Mouse (Mus musculus): Measurements from ENCODE around the gene Zfp652. TPM values are rescaled to one million over a fixed set of nuclear protein-coding genes. Genes with fewer than 3 reads are reported as not detected.

Zfp652 gene
- total RNA-seq, 4 experiments from 2014 or later, result 47.8 to 49.7 (median 48.5) TPM

GRCm38 (mm10) chr11:95830411-95831275 lies 118.2 kb downstream of the Zfp652 start:
- no peak for DNase-seq (ENCODE audit: low spot score in 2 of 2)

DNA sequence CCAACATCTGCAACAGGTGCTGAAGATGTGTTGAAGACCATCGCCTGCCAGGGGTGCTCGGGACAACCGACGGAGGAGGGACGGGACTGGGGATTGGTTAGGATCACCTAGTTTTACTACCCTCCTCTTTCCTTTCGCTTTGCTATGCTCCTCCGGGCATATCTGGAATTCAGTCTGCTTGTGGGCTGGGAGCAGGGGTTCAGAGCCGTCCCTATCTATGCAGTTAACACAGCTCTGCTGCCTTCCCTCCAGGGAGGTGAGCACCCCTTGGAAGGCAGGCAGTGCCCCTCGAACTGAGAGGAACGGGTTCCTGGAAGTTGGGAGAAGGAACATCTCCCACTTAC lies 118.8 kb downstream of the Zfp652 start:
- no peak for DNase-seq (ENCODE audit: low spot score in 2 of 2)

- DNase-seq (ENCODE audit: low spot score in 2 of 2), result no peak
Measured at GRCm38 (mm10) chr11:95831641-95832040, 119.2 kb downstream of the Zfp652 start.

DNA sequence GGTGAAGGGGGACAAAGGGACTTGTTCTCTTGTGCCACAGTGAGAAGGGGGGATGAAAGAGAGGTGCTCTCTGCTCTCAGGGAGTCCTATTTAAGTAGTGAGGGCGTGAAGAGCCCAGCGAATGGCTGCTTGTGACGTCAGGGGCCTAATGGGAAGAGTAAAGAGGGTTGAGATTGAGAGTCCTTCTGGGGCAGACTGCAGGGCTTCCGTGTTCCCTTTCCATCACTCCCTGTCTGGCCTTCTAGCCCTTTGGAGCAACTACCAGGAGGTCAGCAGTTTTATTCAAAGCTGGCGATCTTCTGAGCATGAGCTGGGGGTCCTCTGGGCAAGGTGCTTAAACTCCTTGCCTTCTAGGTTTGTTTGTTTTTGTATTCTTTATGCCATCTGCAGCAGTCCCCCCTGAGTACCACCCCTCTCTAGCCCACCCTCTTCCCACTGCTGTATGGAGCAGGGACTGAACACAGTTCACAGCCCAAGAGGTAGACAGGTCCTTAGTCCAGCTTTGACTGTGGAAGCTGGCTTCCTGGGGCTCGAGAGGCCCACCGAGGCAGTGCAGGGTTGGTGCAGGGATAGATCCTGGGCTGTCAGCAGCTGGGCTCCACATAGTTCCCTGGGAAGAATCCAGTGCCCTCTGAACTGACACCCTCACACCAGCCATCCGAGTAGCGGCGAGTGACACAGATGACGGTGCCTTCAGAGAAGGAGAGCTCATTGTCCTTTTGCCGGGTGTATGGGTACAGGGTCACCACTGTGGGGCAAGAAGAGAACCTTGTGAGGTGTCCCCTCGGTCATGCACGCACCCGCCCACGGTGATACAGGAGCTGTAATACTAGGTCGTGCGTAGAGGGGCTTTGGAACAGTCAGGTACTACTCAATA lies 119.9 kb downstream of the Zfp652 start:
- no peak for DNase-seq (ENCODE audit: low spot score in 2 of 2)

DNA sequence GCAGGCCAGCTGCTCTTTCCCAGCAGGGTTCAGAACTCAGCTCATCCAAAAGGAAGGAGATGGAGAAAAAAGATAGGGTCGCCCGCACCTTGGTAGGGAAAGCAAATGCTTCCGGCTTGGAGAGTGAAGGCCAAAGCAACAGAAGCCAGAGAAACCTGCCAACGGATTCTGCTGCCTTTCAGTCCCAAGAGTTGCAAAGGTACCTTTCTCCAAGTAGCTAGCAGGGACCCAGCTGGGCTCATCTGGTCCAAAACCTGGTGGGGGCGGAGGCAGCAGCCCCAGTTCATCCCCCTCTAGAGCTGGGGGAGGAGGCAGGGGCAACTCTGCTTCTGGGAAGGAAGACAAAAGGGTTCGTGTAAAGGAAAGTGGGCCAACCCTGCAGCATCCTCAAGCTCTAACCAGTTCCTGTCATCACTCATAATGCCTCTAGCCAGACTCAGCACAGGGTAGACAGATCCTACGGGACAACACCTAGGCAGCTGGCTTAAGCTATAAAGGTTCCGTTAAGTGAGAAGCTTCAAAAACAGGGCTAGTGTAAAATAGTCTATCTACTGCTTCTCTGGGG lies 120.6 kb downstream of the Zfp652 start:
- DNase-seq (ENCODE audit: low spot score in 2 of 2), result no peak

DNA sequence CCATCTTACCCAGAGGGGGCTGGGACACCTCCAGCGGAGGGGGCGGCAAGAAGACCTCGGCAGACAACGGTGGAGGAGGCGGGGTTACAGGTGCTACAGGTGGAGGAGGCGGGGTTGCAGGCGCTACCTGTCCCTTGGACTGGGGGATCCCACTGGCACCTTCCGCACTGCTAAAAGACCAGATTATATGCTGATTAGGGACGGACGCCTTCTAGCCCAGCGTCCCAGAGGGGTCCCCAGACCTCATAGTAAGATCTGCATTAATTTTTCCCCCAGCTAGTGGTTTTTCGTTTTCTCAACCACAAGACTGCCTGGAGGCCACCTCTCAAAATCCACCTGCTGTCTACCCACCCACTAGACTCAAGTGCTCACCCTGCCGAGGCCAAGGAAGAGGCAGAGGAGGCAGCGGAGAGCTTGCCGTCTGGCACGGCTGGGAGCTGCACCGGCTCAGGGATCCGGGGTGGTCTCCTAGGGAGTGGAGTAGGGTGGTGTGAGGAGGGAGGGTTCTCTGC lies 121.2 kb downstream of the Zfp652 start:
- DNase-seq (ENCODE audit: low spot score in 2 of 2), result no peak

GRCm38 (mm10) chr11:95834143-95834667 lies 121.7 kb downstream of the Zfp652 start:
- no peak for DNase-seq (ENCODE audit: low spot score in 2 of 2)

DNA sequence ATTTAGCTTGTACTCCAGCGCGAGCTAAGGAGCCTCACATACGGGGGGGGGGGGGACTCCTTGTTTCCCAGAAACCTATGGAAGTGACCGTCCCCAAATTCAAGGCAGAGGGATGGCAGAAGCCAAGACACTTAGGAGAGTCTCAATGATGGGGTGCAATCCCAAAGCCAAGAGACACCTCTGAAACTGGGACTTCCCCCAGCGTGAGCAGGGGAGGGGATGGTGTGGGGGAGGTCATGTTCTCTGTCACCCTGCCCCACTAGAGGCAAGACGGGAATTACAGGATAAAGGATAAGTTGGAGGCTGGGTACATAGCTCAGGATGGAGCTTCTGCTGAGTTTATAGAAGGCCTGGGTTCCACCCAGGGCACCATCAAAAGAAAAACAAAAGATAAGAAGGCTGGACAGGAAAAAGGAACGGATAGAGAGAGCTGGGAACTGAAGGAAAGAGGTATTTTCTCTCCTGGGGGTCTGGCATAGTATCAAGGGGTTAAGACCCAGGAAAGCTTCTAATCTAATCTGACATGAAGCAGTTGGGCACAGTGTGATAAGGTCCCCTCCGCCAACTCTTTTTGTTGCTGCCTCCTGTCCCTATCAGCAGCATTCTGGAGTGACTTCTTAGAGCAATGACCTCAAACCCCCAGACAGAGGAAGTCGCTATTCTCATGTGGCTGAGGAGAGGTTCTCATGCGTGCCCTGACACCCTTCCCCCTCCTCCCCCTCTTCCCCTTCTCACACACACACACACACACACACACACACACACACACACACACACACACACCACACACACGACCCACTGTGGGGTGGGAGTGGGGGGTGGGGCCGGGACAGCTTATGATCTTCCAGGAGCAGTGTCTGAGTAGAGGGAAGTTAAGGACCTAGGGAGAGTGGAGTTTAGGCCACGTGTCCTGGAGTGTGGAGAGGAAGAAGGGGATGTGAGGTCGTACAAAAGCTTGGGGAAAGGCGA lies 122.6 kb downstream of the Zfp652 start:
- no peak for DNase-seq (ENCODE audit: low spot score in 2 of 2)

DNA sequence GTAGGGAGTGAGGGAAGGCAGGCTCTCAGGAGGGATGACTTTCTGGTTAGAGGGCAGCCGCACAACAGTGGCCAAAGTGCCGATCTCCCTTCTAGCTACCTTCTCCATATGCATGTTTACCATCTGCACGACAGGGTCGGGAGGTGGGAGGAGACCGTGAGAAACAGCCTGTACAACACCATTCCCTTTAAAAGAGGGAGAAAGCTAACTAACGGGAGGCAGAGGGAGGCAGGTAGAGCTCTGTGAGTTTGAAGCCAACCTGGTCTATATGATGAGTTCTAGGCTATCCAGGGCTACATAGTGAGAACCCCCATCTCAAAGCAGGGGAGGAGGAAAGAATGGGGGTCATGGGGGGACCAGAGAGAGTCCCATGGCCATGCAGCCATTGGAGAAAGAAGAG lies 123.4 kb downstream of the Zfp652 start:
- DNase-seq (ENCODE audit: low spot score in 2 of 2), result no peak

- no peak for DNase-seq (ENCODE audit: low spot score in 2 of 2)
Measured at GRCm38 (mm10) chr11:95836433-95836832, 124.0 kb downstream of the Zfp652 start.

DNA sequence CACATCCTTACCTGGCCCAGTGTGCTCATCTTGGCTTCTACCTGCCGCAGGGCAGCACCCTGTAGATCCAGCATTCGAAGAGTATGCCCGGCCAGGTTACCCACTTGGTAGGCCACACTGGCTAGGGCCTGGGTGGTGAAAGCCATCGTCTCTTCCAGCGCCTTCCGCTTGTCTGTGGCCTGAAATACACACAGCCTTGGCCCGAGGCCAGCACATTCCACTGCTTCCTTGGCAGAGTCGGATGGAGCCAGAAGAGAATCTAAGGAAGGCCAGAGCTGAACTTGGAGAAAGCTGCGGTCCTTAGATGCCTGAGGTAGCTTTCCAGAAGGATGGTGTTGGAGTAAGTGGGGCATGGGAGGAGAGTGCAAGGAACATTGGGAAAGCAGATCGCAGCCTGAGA lies 124.6 kb downstream of the Zfp652 start, which contains the start of gene Gngt2:
Gene Gngt2 (plus strand): TSS at position 158 of the 400 bp plus-strand sequence.
- DNase-seq (ENCODE audit: low spot score in 2 of 2), result no peak

DNA sequence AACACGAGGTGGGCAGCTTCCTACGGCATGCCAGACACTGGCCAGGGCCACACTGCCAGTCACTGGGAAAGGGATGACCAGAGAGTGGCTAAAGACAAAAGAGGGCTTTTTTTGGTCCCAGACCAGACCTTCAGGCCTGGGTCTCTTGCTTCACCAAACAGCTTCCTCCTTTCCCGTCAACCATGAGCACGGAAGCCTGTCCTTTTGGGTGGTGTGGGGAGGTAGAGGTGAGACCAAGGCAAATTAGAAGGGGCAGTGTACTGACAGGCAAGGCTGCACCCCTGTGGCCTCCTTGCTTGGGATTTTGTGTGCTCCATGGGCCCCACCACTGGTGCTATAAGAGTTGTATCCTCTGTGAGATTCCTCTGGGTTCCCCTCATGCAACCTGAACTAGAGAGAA lies 126.1 kb downstream of the Zfp652 start:
- no peak for DNase-seq (ENCODE audit: low spot score in 2 of 2)

DNA sequence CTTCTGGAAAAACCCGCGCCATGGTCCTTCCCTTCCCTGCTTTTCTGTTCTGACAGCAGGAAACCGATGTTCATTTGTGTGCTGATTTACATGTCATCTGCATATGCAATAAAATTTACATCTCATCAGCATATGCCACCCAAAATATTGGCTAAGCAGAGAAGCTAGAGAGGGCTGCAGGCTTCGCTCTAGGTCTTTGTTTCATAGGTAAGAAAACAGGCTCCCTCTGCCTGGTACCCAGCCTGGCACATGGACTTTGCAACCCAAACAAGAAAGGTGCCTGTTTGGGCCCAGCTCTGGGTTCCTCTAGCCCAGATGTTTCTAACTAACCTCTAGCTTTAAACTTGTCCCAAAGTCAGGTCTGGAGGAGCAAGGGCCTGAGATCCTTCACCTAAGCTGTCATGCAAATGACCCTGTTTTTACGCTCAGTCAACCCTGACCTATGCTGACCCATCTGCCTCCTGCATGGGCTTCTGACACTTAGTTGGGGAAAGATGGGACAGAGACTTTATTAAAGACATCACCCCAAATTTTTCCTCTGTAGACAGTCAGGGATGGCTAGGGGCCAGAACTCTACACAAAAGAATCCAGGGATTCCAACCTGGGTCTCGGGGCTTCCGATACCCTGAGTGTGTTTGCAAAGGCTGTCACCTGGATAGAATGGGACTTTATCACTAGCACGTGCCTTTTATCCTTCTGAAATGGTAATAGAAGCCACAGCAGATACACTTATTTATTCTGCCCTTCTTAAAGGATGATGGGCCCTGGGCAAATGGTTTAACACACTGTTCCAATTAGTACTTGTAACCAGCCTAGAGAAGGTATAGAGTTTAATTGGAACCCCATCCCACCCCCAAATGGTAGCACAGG lies 126.8 kb downstream of the Zfp652 start:
- no peak for DNase-seq (ENCODE audit: low spot score in 2 of 2)

- DNase-seq (ENCODE audit: low spot score in 2 of 2), result no peak
Measured at GRCm38 (mm10) chr11:95840694-95841497, 128.4 kb downstream of the Zfp652 start.

DNA sequence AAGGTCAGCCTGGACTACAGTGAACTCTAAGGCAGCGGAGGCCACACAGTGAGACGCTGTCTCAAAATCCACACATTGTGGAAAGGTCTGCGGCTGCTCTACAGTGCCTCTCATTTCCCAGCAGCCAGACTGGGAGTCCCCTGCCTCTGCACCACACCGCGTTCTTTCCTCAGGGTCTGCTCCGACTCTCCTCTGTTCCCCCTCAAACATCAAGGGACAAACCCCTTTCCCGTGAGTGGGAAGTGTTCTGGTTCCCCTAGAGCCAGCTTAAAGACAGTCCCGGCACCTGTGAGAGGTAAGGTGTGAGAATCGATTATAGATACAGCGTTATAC lies 129.0 kb downstream of the Zfp652 start:
- DNase-seq (ENCODE audit: low spot score in 2 of 2), result no peak

GRCm38 (mm10) chr11:95842074-95842681 lies 129.7 kb downstream of the Zfp652 start, which contains the start of gene Abi3:
Abi3 (minus strand) TSS chr11:95842476.
- no peak for DNase-seq (ENCODE audit: low spot score in 2 of 2)

GRCm38 (mm10) chr11:95842953-95843352 lies 130.5 kb downstream of the Zfp652 start:
- no peak for DNase-seq (ENCODE audit: low spot score in 2 of 2)

- no peak for DNase-seq (ENCODE audit: low spot score in 2 of 2)
Measured at GRCm38 (mm10) chr11:95843421-95843950, 131.0 kb downstream of the Zfp652 start.
